Mouse (Mus musculus) embryonic facial prominence, embryonic 14.5 days (tissue): ENCODE data around the gene Ttll5. TPM values are rescaled to one million over a fixed set of nuclear protein-coding genes. Genes with fewer than 3 reads are reported as not detected.

Experiments
- ATAC-seq: fragments of 200-750 bp; cut with Nextera tagmentation; 2 replicates; pipeline ENCODE4 v1.8.0; 2017; ENCODE audit warnings: low read depth, moderate number of reproducible peaks, moderate TSS enrichment
- DNase-seq: peaks from one replicate; pipeline ENCODE4 v3.0.0-alpha.2; 2015; ENCODE audit warnings: low spot score
- H3K27ac ChIP-seq: fragments of 300-500 bp; sonication (generic); replicated peaks from 2 replicates; pipeline ENCODE4 v1.5.1; 2014; ENCODE audit warnings: low read depth, mild to moderate bottlenecking, low read length, moderate library complexity
- H3K27me3 ChIP-seq: fragments of 300-500 bp; sonication (generic); replicated peaks from 2 replicates; pipeline ENCODE4 v1.6.1; 2014; ENCODE audit warnings: low read length; ENCODE audit not compliant: control insufficient read depth, insufficient read depth
- H3K36me3 ChIP-seq: fragments of 300-500 bp; sonication (generic); 2 replicates; pipeline ENCODE4 v1.6.1; 2014; ENCODE audit warnings: low read length, mixed read lengths; ENCODE audit not compliant: control insufficient read depth, insufficient read depth
- H3K4me1 ChIP-seq: fragments of 300-500 bp; sonication (generic); 2 replicates; pipeline ENCODE4 v1.6.1; 2014; ENCODE audit warnings: antibody characterized with exemption, low read length; ENCODE audit not compliant: control insufficient read depth, insufficient read depth
- H3K4me2 ChIP-seq: fragments of 300-500 bp; sonication (generic); 2 replicates; pipeline ENCODE4 v1.6.1; 2014; ENCODE audit warnings: low read depth, mild to moderate bottlenecking, low read length, moderate library complexity, mixed read lengths
- H3K4me3 ChIP-seq: fragments of 300-500 bp; sonication (generic); 2 replicates; pipeline ENCODE4 v1.5.1; 2014; ENCODE audit warnings: low read depth, mild to moderate bottlenecking, low read length
- H3K9ac ChIP-seq: fragments of 300-500 bp; sonication (generic); 2 replicates; pipeline ENCODE4 v1.6.1; 2014; ENCODE audit warnings: low read depth, mild to moderate bottlenecking, low read length, moderate library complexity, mixed read lengths
- H3K9me3 ChIP-seq: fragments of 300-500 bp; sonication (generic); 2 replicates; pipeline ENCODE4 v1.6.1; 2016; ENCODE audit warnings: low read length; ENCODE audit not compliant: control insufficient read depth
- WGBS: fragments of 180-500 bp; shearing (Covaris S2); extraction: QIAGEN DNeasy Blood & Tissue Kit; methylation state at CpG from one replicate; pipeline ENCODE4 v1.1.7; 2014; 5-methylcytosine and 5-hydroxymethylcytosine counted together
- polyA plus RNA-seq: library from polyadenylated mRNA; unstranded; fragments of >200 nt; fragmentation: Nextera tagmentation; extraction: Ambion mirVana; gene quantifications from 2 replicates; pipeline ENCODE4 v1.2.1, GENCODE M21; 2014

The Ttll5 gene
- polyA plus RNA-seq = 12.4 and 14.8 TPM in 2 replicates

- H3K4me1 ChIP-seq = peaks cover 8% of the 10 kb centered on the region; the same call in 1 of the 2 replicates
- H3K36me3 ChIP-seq = peaks cover 25% of the 10 kb centered on the region; the same call in 1 of the 2 replicates
- H3K27me3 ChIP-seq = no peaks in the 10 kb centered on the region
- peak; percentile 98 for DNase-seq
- under 1% methylated on average over 43 of the region's 67 CpGs for WGBS
- peak within 1 kb of the TSS; percentile 98 for H3K27ac ChIP-seq
- peak within 1 kb of the TSS; percentile 72 for H3K4me2 ChIP-seq
- H3K4me3 ChIP-seq = peak within 1 kb of the TSS; percentile 82
- ATAC-seq = peak; percentile 98
- H3K9me3 ChIP-seq = no peaks in the 10 kb centered on the region
- H3K9ac ChIP-seq = peak within 1 kb of the TSS; percentile 81
Measured at GRCm38 (mm10) chr12:85824438-85825264, at the start of gene Ttll5, which contains the start of gene Erg28. TSS of gene Ttll5 (plus strand) at chr12:85824659. TSS of gene Erg28 (minus strand) at chr12:85824550.

- Histone ChIP-seq H3K27me3 (no peaks in the 10 kb centered on the region), H3K36me3 (no peaks in the 10 kb centered on the region), H3K27ac (no peak overlapping the region), H3K9ac (no peak overlapping the region), H3K4me2 (no peak overlapping the region), H3K4me3 (no peak overlapping the region), H3K4me1 (no peaks in the 10 kb centered on the region), H3K9me3 (no peaks in the 10 kb centered on the region)
- no peak for ATAC-seq
- 66% methylated on average over 3 of the region's 3 CpGs for WGBS
- no peak for DNase-seq
Measured at GRCm38 (mm10) chr12:85778962-85779361, 45.5 kb upstream of the Ttll5 start.

DNA sequence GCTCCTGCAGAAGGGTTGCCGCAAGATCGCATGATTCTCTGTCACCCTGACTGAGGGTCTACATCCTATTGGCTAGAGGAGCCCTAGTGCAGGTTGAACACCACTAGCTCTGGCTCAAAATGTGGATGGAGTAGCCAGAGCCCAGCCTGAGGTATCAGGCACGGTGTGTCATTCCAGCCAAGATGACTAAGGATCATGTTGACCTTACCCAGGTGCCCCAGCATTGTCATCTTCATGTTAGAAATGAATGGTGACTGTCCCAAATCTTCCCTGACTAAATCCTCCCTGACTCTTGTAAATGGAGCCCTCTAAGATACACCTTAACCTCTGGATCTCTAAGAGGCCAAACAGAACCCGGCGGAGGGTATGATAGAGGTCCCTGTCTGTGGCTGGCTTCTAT lies 44.8 kb upstream of the Ttll5 start:
- no peaks in the 10 kb centered on the region for H3K9me3 ChIP-seq
- ATAC-seq = no peak
- DNase-seq = no peak
- H3K9ac ChIP-seq = no peak overlapping the region
- no peaks in the 10 kb centered on the region for H3K27me3 ChIP-seq
- H3K27ac ChIP-seq = no peak overlapping the region
- no peak overlapping the region for H3K4me2 ChIP-seq
- H3K4me1 ChIP-seq = no peaks in the 10 kb centered on the region
- 93% methylated on average over 5 of the region's 5 CpGs for WGBS
- no peaks in the 10 kb centered on the region for H3K36me3 ChIP-seq
- H3K4me3 ChIP-seq = no peak overlapping the region

DNA sequence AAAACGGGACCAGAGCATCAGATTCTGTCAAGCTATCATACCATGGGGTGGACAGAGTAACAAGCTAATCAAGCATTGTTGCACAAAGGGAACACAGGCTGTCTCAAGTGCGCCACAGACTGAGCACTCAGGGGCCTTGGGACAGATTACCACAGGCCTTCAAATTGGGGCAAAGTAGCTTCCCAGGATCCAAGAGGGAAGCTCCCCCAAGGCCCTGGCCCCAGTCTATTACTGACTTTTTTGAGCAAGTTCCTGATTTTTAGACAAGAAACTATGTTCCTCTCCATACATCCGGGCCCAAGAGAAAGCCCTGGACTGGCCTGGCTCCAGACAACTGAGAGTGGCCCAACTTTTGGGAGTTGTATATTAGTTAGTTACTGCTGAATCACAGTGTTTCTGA lies 42.9 kb upstream of the Ttll5 start:
- H3K36me3 ChIP-seq = no peaks in the 10 kb centered on the region
- H3K4me3 ChIP-seq = no peak overlapping the region
- H3K4me1 ChIP-seq = no peaks in the 10 kb centered on the region
- no peak overlapping the region for H3K9ac ChIP-seq
- ATAC-seq (no peak), DNase-seq (no peak)
- WGBS = 82% methylated on average over 3 of the region's 3 CpGs
- H3K9me3 ChIP-seq = no peaks in the 10 kb centered on the region
- no peaks in the 10 kb centered on the region for H3K27me3 ChIP-seq
- no peak overlapping the region for H3K27ac ChIP-seq
- no peak overlapping the region for H3K4me2 ChIP-seq

DNA sequence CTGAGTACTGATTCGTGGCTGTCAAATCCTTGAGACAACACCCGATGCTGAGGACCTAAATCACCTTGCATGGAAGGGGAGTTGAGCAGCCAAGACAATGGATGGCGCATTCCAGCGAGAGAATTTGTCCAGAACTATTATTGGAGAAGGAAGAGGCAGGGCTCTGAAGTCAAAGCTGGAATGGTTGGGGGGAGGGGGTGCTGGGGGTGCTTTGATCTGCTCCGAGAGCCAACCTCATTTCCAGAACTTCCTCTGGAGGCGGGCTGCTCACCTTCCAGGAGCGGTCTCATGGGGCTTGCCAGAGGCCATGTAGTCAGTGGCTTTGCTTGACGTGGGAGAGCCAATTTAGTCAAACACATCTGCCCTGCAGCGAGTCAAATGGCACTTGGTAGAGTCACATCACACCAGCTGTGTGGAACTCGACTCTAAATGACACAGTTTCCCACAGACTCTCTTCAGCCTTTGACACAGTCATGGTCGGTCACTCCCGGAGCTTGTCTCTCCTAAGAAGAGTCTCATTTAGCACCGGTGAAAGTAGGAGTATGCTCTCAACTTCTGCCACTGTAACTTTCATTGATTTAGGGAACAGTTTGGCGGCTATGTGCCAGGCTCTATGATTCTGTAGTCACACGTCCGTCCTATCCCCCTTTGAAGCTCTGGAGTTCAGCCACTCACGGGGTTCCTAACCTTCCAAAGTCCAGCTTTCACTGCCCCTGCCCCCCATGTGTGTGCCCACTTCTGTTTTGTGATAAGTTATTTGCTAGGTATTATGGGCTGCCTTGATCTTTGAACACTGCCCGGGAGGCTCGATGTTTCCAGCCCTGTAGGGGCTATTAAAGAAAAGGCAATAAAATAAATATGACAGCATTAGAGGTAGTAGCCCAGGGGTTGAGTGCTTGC lies 39.3 kb upstream of the Ttll5 start:
- no peaks in the 10 kb centered on the region for H3K9me3 ChIP-seq
- no peaks in the 10 kb centered on the region for H3K4me1 ChIP-seq
- H3K4me2 ChIP-seq = no peak overlapping the region
- H3K4me3 ChIP-seq = no peak overlapping the region
- DNase-seq (peak; percentile 2), ATAC-seq (no peak)
- WGBS = 63% methylated on average over 19 of the region's 19 CpGs
- H3K36me3 ChIP-seq = no peaks in the 10 kb centered on the region
- no peak overlapping the region for H3K9ac ChIP-seq
- H3K27ac ChIP-seq = no peak overlapping the region
- H3K27me3 ChIP-seq = no peaks in the 10 kb centered on the region

GRCm38 (mm10) chr12:85792158-85792557 lies 32.3 kb upstream of the Ttll5 start:
- ATAC-seq = no peak
- Histone ChIP-seq H3K4me3 (no peak overlapping the region), H3K27ac (no peak overlapping the region), H3K9ac (no peak overlapping the region), H3K27me3 (no peaks in the 10 kb centered on the region), H3K4me2 (no peak overlapping the region), H3K4me1 (no peaks in the 10 kb centered on the region), H3K36me3 (no peaks in the 10 kb centered on the region), H3K9me3 (no peaks in the 10 kb centered on the region)
- WGBS = 81% methylated on average over 4 of the region's 4 CpGs
- no peak for DNase-seq

DNA sequence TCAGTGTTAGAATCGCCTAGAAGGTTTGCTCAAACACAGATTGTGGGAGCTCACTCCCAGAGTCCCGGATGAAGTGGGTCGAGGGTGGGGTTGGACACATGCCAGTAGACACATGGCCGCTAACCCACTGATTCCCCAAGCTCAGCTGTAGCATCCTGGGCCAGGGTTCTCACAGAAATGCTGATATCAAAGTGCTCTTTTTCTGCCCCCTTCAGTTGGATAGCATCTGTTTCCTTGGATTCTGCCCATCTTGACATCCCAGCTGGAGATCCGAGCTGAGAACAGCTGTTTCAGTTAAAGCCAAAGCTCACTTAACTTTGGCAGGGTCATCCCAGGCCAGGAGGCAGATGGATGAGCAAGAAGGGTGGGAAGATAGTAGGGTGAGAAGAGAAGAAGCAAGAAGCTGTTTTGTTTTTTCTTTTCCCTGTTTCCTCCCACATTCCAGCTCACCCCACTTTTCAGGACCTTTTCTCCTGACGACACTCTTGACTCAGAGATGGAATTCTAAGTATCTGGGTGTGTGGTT lies 31.6 kb upstream of the Ttll5 start:
- Histone ChIP-seq H3K4me1 (no peaks in the 10 kb centered on the region), H3K9ac (no peak overlapping the region), H3K27ac (no peak overlapping the region), H3K36me3 (no peaks in the 10 kb centered on the region), H3K4me3 (no peak overlapping the region), H3K27me3 (no peaks in the 10 kb centered on the region), H3K9me3 (no peaks in the 10 kb centered on the region), H3K4me2 (no peak overlapping the region)
- ATAC-seq (no peak), DNase-seq (peak; percentile 47)
- 48% methylated on average over 6 of the region's 6 CpGs for WGBS

DNA sequence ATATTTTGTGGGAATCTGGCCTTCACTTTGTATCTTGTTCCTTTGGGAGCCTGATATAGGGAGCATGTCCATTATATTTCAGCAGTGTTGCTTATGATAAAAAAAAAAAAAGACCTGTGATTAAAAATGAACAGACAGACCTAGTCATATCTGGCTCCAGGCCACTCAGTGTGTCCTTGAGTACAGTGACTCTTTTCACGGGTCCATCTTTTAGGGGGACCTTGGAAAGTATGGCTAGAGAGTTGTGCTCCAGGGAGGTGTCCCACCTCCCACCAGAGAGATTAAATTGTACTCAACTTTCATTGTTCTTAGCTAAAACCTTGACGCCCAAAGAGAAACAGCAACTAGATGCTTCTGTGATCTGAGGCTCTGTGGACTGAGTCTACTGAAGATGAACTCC lies 30.4 kb upstream of the Ttll5 start:
- 82% methylated on average over 2 of the region's 2 CpGs for WGBS
- no peaks in the 10 kb centered on the region for H3K27me3 ChIP-seq
- H3K4me1 ChIP-seq = no peaks in the 10 kb centered on the region
- H3K4me2 ChIP-seq = no peak overlapping the region
- H3K9ac ChIP-seq = no peak overlapping the region
- no peaks in the 10 kb centered on the region for H3K36me3 ChIP-seq
- no peaks in the 10 kb centered on the region for H3K9me3 ChIP-seq
- H3K4me3 ChIP-seq = no peak overlapping the region
- no peak for DNase-seq
- no peak for ATAC-seq
- no peak overlapping the region for H3K27ac ChIP-seq
